Mouse (Mus musculus) liver, adult (tissue): ENCODE results near the gene Thsd4.

Experiments
- GATA4 ChIP-seq: IDR thresholded peaks from 2 replicates; pipeline ENCODE4 v1.6.1; 2014; ENCODE audit warnings: mild to moderate bottlenecking, low read length; ENCODE audit not compliant: insufficient replicate concordance

Gene Thsd4

GRCm38 (mm10) chr9:60180936-60181335, 340.9 kb downstream of the Thsd4 start:
- no peak for TF ChIP-seq GATA4

- no peak for TF ChIP-seq GATA4
Measured at GRCm38 (mm10) chr9:60180114-60180513, 341.7 kb downstream of the Thsd4 start.

GRCm38 (mm10) chr9:60176311-60176710, 345.5 kb downstream of the Thsd4 start:
- no peak for TF ChIP-seq GATA4

- TF ChIP-seq GATA4, result no peak
Measured at GRCm38 (mm10) chr9:60166990-60167389, 354.9 kb downstream of the Thsd4 start.

- TF ChIP-seq GATA4, result no peak
Measured at GRCm38 (mm10) chr9:60160855-60161254, 361.0 kb downstream of the Thsd4 start.

GRCm38 (mm10) chr9:60160194-60160593, 361.7 kb downstream of the Thsd4 start:
- no peak for TF ChIP-seq GATA4

- no peak for TF ChIP-seq GATA4
Measured at GRCm38 (mm10) chr9:60152990-60153389, 368.9 kb downstream of the Thsd4 start.

- TF ChIP-seq GATA4, result no peak
Measured at GRCm38 (mm10) chr9:60151897-60152627, 369.8 kb downstream of the Thsd4 start.

GRCm38 (mm10) chr9:60150511-60150910, 371.3 kb downstream of the Thsd4 start:
- TF ChIP-seq GATA4, result no peak

- no peak for TF ChIP-seq GATA4
Measured at GRCm38 (mm10) chr9:60148988-60149387, 372.9 kb downstream of the Thsd4 start.

GRCm38 (mm10) chr9:60147401-60147800, 374.4 kb downstream of the Thsd4 start:
- TF ChIP-seq GATA4, result no peak

- TF ChIP-seq GATA4, result no peak
Measured at GRCm38 (mm10) chr9:60143816-60144215, 378.0 kb downstream of the Thsd4 start.

GRCm38 (mm10) chr9:60141081-60141514, 380.7 kb downstream of the Thsd4 start:
- no peak for TF ChIP-seq GATA4

- no peak for TF ChIP-seq GATA4
Measured at GRCm38 (mm10) chr9:60140411-60140810, 381.4 kb downstream of the Thsd4 start.

- TF ChIP-seq GATA4, result no peak
Measured at GRCm38 (mm10) chr9:60139446-60139845, 382.4 kb downstream of the Thsd4 start.

GRCm38 (mm10) chr9:60129235-60129991, 392.4 kb downstream of the Thsd4 start:
- TF ChIP-seq GATA4, result no peak
